Mouse (Mus musculus): ENCODE measurements around the gene Ppcdc. TPM values are rescaled to one million over a fixed set of nuclear protein-coding genes. Genes with fewer than 3 reads are reported as not detected.

Ppcdc gene
- total RNA-seq, 1 experiment = 41.7 TPM

DNA sequence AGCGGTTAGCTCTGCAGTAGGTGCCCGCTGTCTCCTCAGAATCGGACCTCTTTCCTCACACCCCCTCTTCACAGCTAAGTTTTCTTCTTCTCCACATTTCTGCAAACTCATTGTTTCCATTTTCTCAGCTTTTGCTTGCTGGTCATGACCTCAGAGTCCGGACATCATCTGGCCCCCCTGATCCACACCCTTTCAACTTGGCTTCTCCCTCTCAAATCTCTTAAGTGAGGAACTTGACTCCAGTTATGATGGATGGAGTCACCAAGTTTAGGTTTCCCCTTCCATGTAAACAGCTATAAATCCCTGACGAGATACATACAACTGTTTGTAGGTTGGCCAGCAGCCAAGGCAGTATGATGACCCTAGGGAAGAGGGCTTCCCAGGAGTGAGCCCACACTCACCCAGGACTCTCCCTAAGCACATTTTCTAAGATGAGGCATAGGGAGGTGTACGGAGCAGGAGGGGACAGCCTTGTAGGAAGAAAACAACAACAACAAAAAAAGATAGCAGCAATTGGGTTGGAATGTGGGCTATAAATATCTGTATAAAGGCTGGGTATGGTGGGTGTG lies 96.9 kb downstream of the Ppcdc start:
- no peak overlapping the region for H3K4me3 ChIP-seq (ENCODE audit: insufficient read depth in 1 of 2, low read depth in 1 of 2, low read length in 2 of 2, poor library complexity in 1 of 2, severe bottlenecking in 1 of 2)
- in situ Hi-C loops (cut with MboI; ENCODE audit: low sequenced_read_pairs in 2 of 2, unreplicated experiment in 2 of 2) = no loop called here
- TF ChIP-seq ZNF384 (IDR thresholded peaks at IDR 0.05; ENCODE audit: low read depth, low read length) (no peak), HCFC1 (IDR thresholded peaks at IDR 0.05; ENCODE audit: borderline replicate concordance, insufficient read depth, low read length) (no peak), MAFK (IDR thresholded peaks at IDR 0.05; ENCODE audit: insufficient read depth, low read depth, low read length) (no peak), CHD2 (IDR thresholded peaks at IDR 0.05; ENCODE audit: low read depth, low read length) (no peak), ZC3H11A (IDR thresholded peaks at IDR 0.05; ENCODE audit: borderline replicate concordance, low read depth, low read length) (no peak)
- H3K9ac ChIP-seq (ENCODE audit: insufficient read depth, low read depth, low read length, poor library complexity, severe bottlenecking) = no peak overlapping the region
- H3K36me3 ChIP-seq (ENCODE audit: control insufficient read depth, insufficient read depth, low read length, poor library complexity, severe bottlenecking) = no peaks in the 10 kb centered on the region
- no peak overlapping the region for H3K27ac ChIP-seq (ENCODE audit: insufficient read depth, low read depth, low read length, poor library complexity, severe bottlenecking)
- DNase-seq (ENCODE audit: low read depth, low spot score) = no peak
- no peaks in the 10 kb centered on the region for H3K4me1 ChIP-seq (ENCODE audit: control insufficient read depth in 2 of 2, insufficient read depth in 2 of 2, low read length in 2 of 2, poor library complexity in 1 of 2)
- no peaks in the 10 kb centered on the region for H3K9me3 ChIP-seq (ENCODE audit: control insufficient read depth, insufficient read depth, low read depth, low read length)

GRCm38 (mm10) chr9:57342186-57342585 lies 97.7 kb downstream of the Ppcdc start:
- Histone ChIP-seq H3K4me3 (ENCODE audit: insufficient read depth in 1 of 2, low read depth in 1 of 2, low read length in 2 of 2, poor library complexity in 1 of 2, severe bottlenecking in 1 of 2) (no peak overlapping the region), H3K9me3 (ENCODE audit: control insufficient read depth, insufficient read depth, low read depth, low read length) (no peaks in the 10 kb centered on the region), H3K9ac (ENCODE audit: insufficient read depth, low read depth, low read length, poor library complexity, severe bottlenecking) (no peak overlapping the region), H3K36me3 (ENCODE audit: control insufficient read depth, insufficient read depth, low read length, poor library complexity, severe bottlenecking) (no peaks in the 10 kb centered on the region), H3K27ac (ENCODE audit: insufficient read depth, low read depth, low read length, poor library complexity, severe bottlenecking) (no peak overlapping the region), H3K4me1 (ENCODE audit: control insufficient read depth in 2 of 2, insufficient read depth in 2 of 2, low read length in 2 of 2, poor library complexity in 1 of 2) (no peaks in the 10 kb centered on the region)
- TF ChIP-seq CHD2 (IDR thresholded peaks at IDR 0.05; ENCODE audit: low read depth, low read length) = no peak
- TF ChIP-seq ZC3H11A (IDR thresholded peaks at IDR 0.05; ENCODE audit: borderline replicate concordance, low read depth, low read length) = no peak
- no peak for TF ChIP-seq HCFC1 (IDR thresholded peaks at IDR 0.05; ENCODE audit: borderline replicate concordance, insufficient read depth, low read length)
- TF ChIP-seq ZNF384 (IDR thresholded peaks at IDR 0.05; ENCODE audit: low read depth, low read length) = no peak
- no peak for DNase-seq (ENCODE audit: low read depth, low spot score)
- in situ Hi-C loops (cut with MboI; ENCODE audit: low sequenced_read_pairs in 2 of 2, unreplicated experiment in 2 of 2) = no loop called here

DNA sequence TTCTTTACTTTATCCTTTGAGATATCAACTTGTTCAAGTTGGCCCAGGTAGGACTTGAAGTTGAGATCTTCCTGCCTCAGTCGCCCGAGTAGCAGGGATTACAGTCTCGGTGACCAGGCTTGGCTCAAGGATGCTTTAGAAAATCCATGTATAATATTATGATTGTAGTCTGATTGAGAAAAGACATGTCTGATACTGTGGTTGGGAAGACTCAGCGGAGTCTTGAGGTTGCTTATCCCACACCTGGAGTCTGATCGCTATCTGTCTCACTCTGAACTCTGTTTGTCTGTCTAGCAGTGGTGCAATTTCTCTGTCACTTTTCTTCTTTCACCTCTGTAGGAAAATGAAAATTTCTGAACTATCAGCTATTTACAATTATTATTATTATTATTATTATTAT lies 99.6 kb downstream of the Ppcdc start:
- Histone ChIP-seq H3K4me3 (ENCODE audit: insufficient read depth in 1 of 2, low read depth in 1 of 2, low read length in 2 of 2, poor library complexity in 1 of 2, severe bottlenecking in 1 of 2) (no peak overlapping the region), H3K27ac (ENCODE audit: insufficient read depth, low read depth, low read length, poor library complexity, severe bottlenecking) (no peak overlapping the region), H3K9me3 (ENCODE audit: control insufficient read depth, insufficient read depth, low read depth, low read length) (no peaks in the 10 kb centered on the region), H3K36me3 (ENCODE audit: control insufficient read depth, insufficient read depth, low read length, poor library complexity, severe bottlenecking) (no peaks in the 10 kb centered on the region), H3K9ac (ENCODE audit: insufficient read depth, low read depth, low read length, poor library complexity, severe bottlenecking) (no peak overlapping the region), H3K4me1 (ENCODE audit: control insufficient read depth in 2 of 2, insufficient read depth in 2 of 2, low read length in 2 of 2, poor library complexity in 1 of 2) (no peaks in the 10 kb centered on the region)
- in situ Hi-C loops (cut with MboI; ENCODE audit: low sequenced_read_pairs in 2 of 2, unreplicated experiment in 2 of 2) = no loop called here
- no peak for DNase-seq (ENCODE audit: low read depth, low spot score)
- TF ChIP-seq MAFK (IDR thresholded peaks at IDR 0.05; ENCODE audit: insufficient read depth, low read depth, low read length) (no peak), ZNF384 (IDR thresholded peaks at IDR 0.05; ENCODE audit: low read depth, low read length) (no peak), HCFC1 (IDR thresholded peaks at IDR 0.05; ENCODE audit: borderline replicate concordance, insufficient read depth, low read length) (no peak), ZC3H11A (IDR thresholded peaks at IDR 0.05; ENCODE audit: borderline replicate concordance, low read depth, low read length) (no peak), CHD2 (IDR thresholded peaks at IDR 0.05; ENCODE audit: low read depth, low read length) (no peak)

GRCm38 (mm10) chr9:57339577-57340210 lies 100.2 kb downstream of the Ppcdc start:
- no peaks in the 10 kb centered on the region for H3K36me3 ChIP-seq (ENCODE audit: control insufficient read depth, insufficient read depth, low read length, poor library complexity, severe bottlenecking)
- no peaks in the 10 kb centered on the region for H3K4me1 ChIP-seq (ENCODE audit: control insufficient read depth in 2 of 2, insufficient read depth in 2 of 2, low read length in 2 of 2, poor library complexity in 1 of 2)
- DNase-seq (ENCODE audit: low read depth, low spot score) = no peak
- no peaks in the 10 kb centered on the region for H3K9me3 ChIP-seq (ENCODE audit: control insufficient read depth, insufficient read depth, low read depth, low read length)
- in situ Hi-C loops (cut with MboI; ENCODE audit: low sequenced_read_pairs in 2 of 2, unreplicated experiment in 2 of 2) = no loop called here
- no peak overlapping the region for H3K4me3 ChIP-seq (ENCODE audit: insufficient read depth in 1 of 2, low read depth in 1 of 2, low read length in 2 of 2, poor library complexity in 1 of 2, severe bottlenecking in 1 of 2)
- H3K9ac ChIP-seq (ENCODE audit: insufficient read depth, low read depth, low read length, poor library complexity, severe bottlenecking) = no peak overlapping the region
- H3K27ac ChIP-seq (ENCODE audit: insufficient read depth, low read depth, low read length, poor library complexity, severe bottlenecking) = no peak overlapping the region
- TF ChIP-seq CHD2 (IDR thresholded peaks at IDR 0.05; ENCODE audit: low read depth, low read length) (no peak), HCFC1 (IDR thresholded peaks at IDR 0.05; ENCODE audit: borderline replicate concordance, insufficient read depth, low read length) (no peak), ZC3H11A (IDR thresholded peaks at IDR 0.05; ENCODE audit: borderline replicate concordance, low read depth, low read length) (no peak), ZNF384 (IDR thresholded peaks at IDR 0.05; ENCODE audit: low read depth, low read length) (no peak), MAFK (IDR thresholded peaks at IDR 0.05; ENCODE audit: insufficient read depth, low read depth, low read length) (no peak)

Measured in ES-E14 (cell line).